Mouse (Mus musculus) limb, embryonic 15.5 days (tissue): Measurements from ENCODE around the gene Col4a6. TPM values are rescaled to one million over a fixed set of nuclear protein-coding genes. Genes with fewer than 3 reads are reported as not detected.

Source experiments
- ATAC-seq: fragments of 200-750 bp; cut with Nextera tagmentation; 2 replicates; pipeline ENCODE4 v1.8.0; 2017; ENCODE audit warnings: low read depth, moderate TSS enrichment; ENCODE audit not compliant: insufficient number of reproducible peaks, low FRiP score, low TSS enrichment
- H3K27ac ChIP-seq: fragments of 300-500 bp; sonication (generic); 2 replicates; pipeline ENCODE4 v1.5.1; 2015; ENCODE audit warnings: moderate library complexity, mild to moderate bottlenecking, inconsistent platforms
- H3K27me3 ChIP-seq: fragments of 300-500 bp; sonication (generic); 2 replicates; pipeline ENCODE4 v1.6.1; 2015; ENCODE audit warnings: inconsistent platforms
- H3K36me3 ChIP-seq: fragments of 300-500 bp; sonication (generic); 2 replicates; pipeline ENCODE4 v1.6.1; 2015; ENCODE audit warnings: inconsistent platforms
- H3K4me1 ChIP-seq: fragments of 300-500 bp; sonication (generic); 2 replicates; pipeline ENCODE4 v1.6.1; 2015; ENCODE audit warnings: inconsistent platforms
- H3K4me2 ChIP-seq: fragments of 300-500 bp; sonication (generic); 2 replicates; pipeline ENCODE4 v1.6.1; 2015; ENCODE audit warnings: mild to moderate bottlenecking, inconsistent platforms
- H3K4me3 ChIP-seq: fragments of 300-500 bp; sonication (generic); 2 replicates; pipeline ENCODE4 v1.5.1; 2015; ENCODE audit warnings: mild to moderate bottlenecking, inconsistent platforms
- H3K9ac ChIP-seq: fragments of 300-500 bp; sonication (generic); 2 replicates; pipeline ENCODE4 v1.6.1; 2015; ENCODE audit warnings: inconsistent platforms
- H3K9me3 ChIP-seq: fragments of 300-500 bp; sonication (generic); 2 replicates; pipeline ENCODE4 v1.6.1; 2016; ENCODE audit warnings: inconsistent platforms
- whole genome bisulfite sequencing: fragments of 180-500 bp; shearing (Covaris S2); methylation state at CpG from one replicate; pipeline ENCODE4 v1.1.7; 2015; 5-methylcytosine and 5-hydroxymethylcytosine counted together
- polyA plus RNA-seq: library from polyadenylated mRNA; unstranded; fragments of >200 nt; fragmentation: Nextera tagmentation; extraction: Ambion mirVana; gene quantifications from 2 replicates; pipeline ENCODE4 v1.2.1, GENCODE M21; 2015

The Col4a6 gene
- polyA plus RNA-seq, 1 experiment from 2014 or later, result 2.2 TPM

DNA sequence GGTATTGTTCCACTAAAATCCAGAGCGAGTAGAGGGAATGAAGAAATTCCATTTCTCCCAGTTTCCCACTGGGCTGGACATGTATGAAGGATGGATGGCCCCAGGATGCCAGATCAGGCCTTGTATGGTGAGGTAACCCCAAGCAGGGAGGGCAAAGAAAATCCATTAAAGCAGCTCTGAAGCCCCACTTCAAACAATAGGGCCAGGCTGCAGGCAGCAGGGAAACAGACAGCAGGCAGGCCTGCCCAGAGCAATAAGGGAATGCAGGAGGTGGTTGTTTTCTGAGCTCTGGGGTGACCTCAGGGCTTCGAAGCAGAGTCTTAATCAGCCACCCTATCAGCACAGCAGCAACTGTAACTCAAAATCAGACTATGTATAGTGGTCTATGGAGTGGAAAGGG, 89.2 kb downstream of the Col4a6 start:
- no peaks in the 10 kb centered on the region for H3K4me1 ChIP-seq
- H3K9ac ChIP-seq, result no peak overlapping the region
- H3K27ac ChIP-seq, result no peak overlapping the region
- 65% methylated on average over 2 of the region's 2 CpGs for WGBS
- no peak for ATAC-seq
- H3K36me3 ChIP-seq, result no peaks in the 10 kb centered on the region
- H3K9me3 ChIP-seq, result no peaks in the 10 kb centered on the region
- H3K27me3 ChIP-seq, result peaks cover 3% of the 10 kb centered on the region; the same call in 1 of the 2 replicates
- H3K4me2 ChIP-seq, result no peak overlapping the region
- no peak overlapping the region for H3K4me3 ChIP-seq

DNA sequence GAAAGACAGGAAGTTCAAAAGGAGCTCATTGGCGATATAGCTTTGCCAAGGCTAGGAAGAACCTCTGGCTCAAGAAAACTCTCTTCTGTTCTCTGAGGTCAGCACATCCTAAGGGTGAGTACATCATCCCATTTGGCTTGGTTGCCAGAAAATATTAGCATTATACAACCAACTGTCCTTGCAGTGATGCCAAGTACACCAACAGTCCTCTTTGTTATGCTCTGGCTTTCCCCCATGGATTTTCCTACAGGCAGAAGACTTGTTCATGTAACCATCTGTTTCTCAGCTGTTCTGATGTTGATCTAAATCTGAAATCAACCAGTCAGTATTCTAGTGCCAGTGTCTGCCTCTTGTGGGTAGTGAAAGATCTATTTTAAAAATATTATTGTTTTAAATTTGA, 103.6 kb downstream of the Col4a6 start:
- H3K9ac ChIP-seq, result no peak overlapping the region
- H3K4me2 ChIP-seq, result no peak overlapping the region
- H3K27me3 ChIP-seq, result no peaks in the 10 kb centered on the region
- H3K36me3 ChIP-seq, result no peaks in the 10 kb centered on the region
- no peaks in the 10 kb centered on the region for H3K4me1 ChIP-seq
- no peak for ATAC-seq
- no peak overlapping the region for H3K27ac ChIP-seq
- WGBS, result 57% methylated on average over 1 of the region's 1 CpGs
- no peak overlapping the region for H3K4me3 ChIP-seq
- no peaks in the 10 kb centered on the region for H3K9me3 ChIP-seq

DNA sequence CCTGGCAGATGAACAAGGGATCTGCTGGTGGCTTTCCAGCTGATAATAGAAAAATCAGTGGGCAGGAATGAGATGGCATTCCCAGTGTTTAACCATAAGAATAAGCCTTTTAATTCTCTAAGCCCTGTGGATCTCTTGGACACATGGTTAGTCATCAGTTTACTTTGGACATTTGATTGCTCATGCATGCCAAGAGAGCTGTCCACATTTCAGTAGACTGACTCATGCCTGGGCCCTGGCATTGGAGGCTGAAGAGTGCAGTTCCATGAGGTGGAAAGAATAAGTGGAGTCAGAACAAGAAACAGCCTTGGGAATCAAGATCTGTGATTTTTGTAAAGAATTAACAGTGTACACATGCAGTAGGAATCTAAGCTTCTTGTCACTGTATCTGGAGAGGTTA, 110.5 kb downstream of the Col4a6 start:
- no peak overlapping the region for H3K9ac ChIP-seq
- H3K27ac ChIP-seq, result no peak overlapping the region
- H3K9me3 ChIP-seq, result no peaks in the 10 kb centered on the region
- H3K36me3 ChIP-seq, result no peaks in the 10 kb centered on the region
- H3K4me3 ChIP-seq, result no peak overlapping the region
- no peaks in the 10 kb centered on the region for H3K27me3 ChIP-seq
- H3K4me2 ChIP-seq, result no peak overlapping the region
- H3K4me1 ChIP-seq, result no peaks in the 10 kb centered on the region
- ATAC-seq, result no peak

DNA sequence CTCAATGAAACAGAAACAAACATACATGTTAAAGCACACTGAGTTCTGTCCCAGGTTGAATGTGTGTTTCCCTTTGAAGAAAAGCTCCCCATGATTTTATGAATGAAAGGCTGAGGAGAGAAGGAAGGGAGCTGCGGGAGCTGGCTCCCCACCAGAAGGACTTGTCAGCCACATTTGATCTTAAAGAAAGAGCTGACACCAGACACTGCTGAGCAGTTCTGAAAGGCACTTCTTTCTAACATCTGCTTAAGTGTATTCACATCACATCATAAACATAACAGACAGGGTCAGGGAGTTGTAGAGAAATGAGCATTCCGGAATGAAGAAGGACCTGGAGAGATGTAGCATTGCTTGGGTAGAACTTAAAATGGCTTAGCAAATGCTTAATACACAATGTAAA, 132.5 kb downstream of the Col4a6 start:
- WGBS, result 55% methylated on average over 2 of the region's 2 CpGs
- H3K9ac ChIP-seq, result no peak overlapping the region
- H3K4me2 ChIP-seq, result no peak overlapping the region
- H3K4me1 ChIP-seq, result no peaks in the 10 kb centered on the region
- H3K9me3 ChIP-seq, result no peaks in the 10 kb centered on the region
- no peak overlapping the region for H3K4me3 ChIP-seq
- ATAC-seq, result no peak
- no peaks in the 10 kb centered on the region for H3K27me3 ChIP-seq
- no peak overlapping the region for H3K27ac ChIP-seq
- no peaks in the 10 kb centered on the region for H3K36me3 ChIP-seq

DNA sequence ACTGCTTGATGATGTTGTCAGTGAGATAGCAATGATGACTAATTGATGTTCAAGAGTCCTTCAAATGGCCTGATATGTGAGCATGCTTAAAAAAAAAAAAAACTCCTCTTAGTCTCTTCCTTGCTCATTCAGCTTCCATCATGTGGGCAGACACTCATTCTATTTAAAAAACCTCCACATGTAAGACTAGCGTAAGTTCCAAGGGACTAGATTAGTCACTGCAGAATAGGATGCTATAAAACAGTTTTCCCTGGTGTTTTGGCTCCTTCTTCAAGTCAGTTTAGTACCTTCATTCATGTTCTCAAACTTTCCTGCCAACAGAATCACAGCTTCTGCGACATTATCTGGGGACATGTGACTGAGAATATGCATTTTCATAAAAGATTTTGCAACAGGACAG, 145.8 kb downstream of the Col4a6 start:
- no peak for ATAC-seq
- Histone ChIP-seq H3K4me3 (no peak overlapping the region), H3K27ac (no peak overlapping the region), H3K9ac (no peak overlapping the region), H3K4me1 (no peaks in the 10 kb centered on the region), H3K27me3 (peaks cover 11% of the 10 kb centered on the region; the same call in 1 of the 2 replicates), H3K9me3 (no peaks in the 10 kb centered on the region), H3K36me3 (no peaks in the 10 kb centered on the region), H3K4me2 (no peak overlapping the region)
- 85% methylated on average over 2 of the region's 2 CpGs for WGBS

DNA sequence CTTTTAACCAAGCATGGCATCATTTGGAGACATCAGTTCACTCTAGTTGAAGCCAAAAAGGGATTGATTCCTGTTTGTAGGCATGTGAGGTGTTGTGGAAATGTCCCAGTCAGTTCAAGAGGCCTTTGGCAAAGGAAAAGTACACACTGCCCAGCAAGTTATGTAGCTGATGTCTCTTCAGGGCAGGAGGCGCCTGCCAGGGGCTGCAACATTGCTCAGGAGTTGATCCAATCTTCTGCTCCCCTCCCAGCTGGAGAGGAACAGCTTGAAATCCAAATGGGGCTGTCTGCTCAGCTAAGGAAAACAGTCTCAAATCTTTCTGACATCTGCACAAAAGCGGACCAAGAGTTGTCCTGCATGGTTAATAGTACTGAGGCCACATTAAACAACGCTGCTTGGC, 149.7 kb downstream of the Col4a6 start:
- WGBS, result 51% methylated on average over 3 of the region's 3 CpGs
- no peaks in the 10 kb centered on the region for H3K27me3 ChIP-seq
- no peak for ATAC-seq
- H3K4me2 ChIP-seq, result no peak overlapping the region
- no peaks in the 10 kb centered on the region for H3K36me3 ChIP-seq
- no peak overlapping the region for H3K27ac ChIP-seq
- H3K9ac ChIP-seq, result no peak overlapping the region
- no peaks in the 10 kb centered on the region for H3K4me1 ChIP-seq
- H3K4me3 ChIP-seq, result no peak overlapping the region
- no peaks in the 10 kb centered on the region for H3K9me3 ChIP-seq

DNA sequence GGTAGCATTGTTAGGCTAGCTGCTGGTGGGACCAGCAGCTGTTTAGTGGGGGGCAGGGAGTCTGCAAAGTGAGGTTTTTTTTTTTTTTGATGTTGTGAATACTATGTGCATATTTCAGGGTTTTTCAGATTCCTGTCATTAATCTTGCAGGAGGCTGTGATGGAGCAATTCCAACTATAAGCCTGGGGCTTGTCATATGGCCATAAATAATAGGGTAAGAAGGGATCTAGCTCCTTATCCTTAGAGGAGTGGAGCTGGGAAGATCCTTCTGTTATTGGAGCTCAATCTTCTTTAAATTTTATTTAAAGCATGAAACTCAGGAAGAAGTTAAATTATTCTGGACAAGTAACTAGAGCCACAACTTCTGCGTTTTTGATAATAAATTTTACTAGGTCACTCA, 157.7 kb downstream of the Col4a6 start:
- H3K9ac ChIP-seq, result no peak overlapping the region
- no peak for ATAC-seq
- H3K9me3 ChIP-seq, result no peaks in the 10 kb centered on the region
- H3K27me3 ChIP-seq, result no peaks in the 10 kb centered on the region
- no peak overlapping the region for H3K27ac ChIP-seq
- H3K4me1 ChIP-seq, result no peaks in the 10 kb centered on the region
- no peak overlapping the region for H3K4me3 ChIP-seq
- no peaks in the 10 kb centered on the region for H3K36me3 ChIP-seq
- WGBS, result 50% methylated on average over 1 of the region's 1 CpGs
- no peak overlapping the region for H3K4me2 ChIP-seq

DNA sequence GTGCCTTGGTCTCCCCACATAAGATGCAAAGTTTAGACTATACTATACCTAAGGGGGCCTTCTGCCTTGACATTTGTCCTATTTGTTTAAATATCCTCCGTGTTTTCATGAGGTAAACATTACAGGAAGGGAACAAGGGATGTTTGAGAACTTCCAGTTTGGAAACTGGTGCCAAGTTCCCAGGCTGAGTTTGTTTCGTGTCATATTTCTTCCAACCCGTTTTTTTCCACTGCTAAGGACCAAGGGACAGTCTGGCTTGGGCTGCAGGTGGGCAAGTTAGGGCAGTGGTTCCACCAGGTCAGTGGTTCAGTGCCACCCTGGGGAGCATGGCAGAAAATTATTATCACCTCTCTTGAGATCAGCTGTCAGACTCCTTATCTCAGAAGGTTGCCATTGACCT, 158.1 kb downstream of the Col4a6 start:
- H3K27ac ChIP-seq, result no peak overlapping the region
- no peak overlapping the region for H3K4me3 ChIP-seq
- no peak overlapping the region for H3K9ac ChIP-seq
- no peak for ATAC-seq
- H3K4me2 ChIP-seq, result no peak overlapping the region
- no peaks in the 10 kb centered on the region for H3K27me3 ChIP-seq
- WGBS, result 32% methylated on average over 3 of the region's 3 CpGs
- H3K9me3 ChIP-seq, result no peaks in the 10 kb centered on the region
- no peaks in the 10 kb centered on the region for H3K4me1 ChIP-seq
- no peaks in the 10 kb centered on the region for H3K36me3 ChIP-seq

DNA sequence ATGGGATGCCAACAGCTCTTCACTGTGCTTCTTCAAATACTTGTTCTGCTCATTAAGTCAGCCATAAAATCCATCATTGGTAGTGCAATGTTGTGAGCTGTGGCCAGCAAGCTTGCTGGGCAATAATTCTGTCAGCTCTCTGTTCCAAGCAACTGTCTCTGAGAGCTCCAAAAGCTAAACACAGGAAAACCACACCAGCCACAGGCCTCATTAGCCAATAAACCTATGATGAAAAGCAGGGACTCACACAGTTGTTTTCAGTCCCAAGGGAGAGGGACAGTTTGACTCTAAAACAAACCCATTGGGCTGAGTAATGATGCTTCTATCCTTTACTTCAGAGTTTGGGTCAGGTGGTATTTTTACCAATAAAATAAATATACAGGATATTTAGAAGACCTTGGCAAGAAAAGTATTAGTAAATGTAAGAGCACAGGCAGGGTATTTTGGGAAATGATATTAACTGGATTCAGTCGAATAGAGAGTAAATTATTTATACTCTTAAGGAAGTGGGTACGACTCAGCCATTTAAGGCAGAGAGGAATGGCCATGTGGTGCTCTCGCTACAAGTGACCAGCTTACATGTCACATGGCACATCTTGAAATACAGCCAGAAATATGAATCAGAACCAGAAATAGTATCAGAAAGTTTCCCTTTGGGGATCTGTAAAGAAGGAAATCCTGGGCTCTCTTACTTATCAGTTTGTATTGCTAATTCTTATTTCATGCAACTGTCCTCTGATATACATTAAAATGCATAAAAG, 181.0 kb downstream of the Col4a6 start:
- H3K36me3 ChIP-seq, result no peaks in the 10 kb centered on the region
- WGBS, result 60% methylated on average over 3 of the region's 3 CpGs
- no peaks in the 10 kb centered on the region for H3K4me1 ChIP-seq
- ATAC-seq, result no peak
- no peak overlapping the region for H3K9ac ChIP-seq
- H3K9me3 ChIP-seq, result no peaks in the 10 kb centered on the region
- H3K4me3 ChIP-seq, result no peak overlapping the region
- H3K4me2 ChIP-seq, result no peak overlapping the region
- H3K27me3 ChIP-seq, result 0 out of 2 replicates have a peak, but pooled peaks cover 3% of the 10 kb centered on the region
- H3K27ac ChIP-seq, result no peak overlapping the region

DNA sequence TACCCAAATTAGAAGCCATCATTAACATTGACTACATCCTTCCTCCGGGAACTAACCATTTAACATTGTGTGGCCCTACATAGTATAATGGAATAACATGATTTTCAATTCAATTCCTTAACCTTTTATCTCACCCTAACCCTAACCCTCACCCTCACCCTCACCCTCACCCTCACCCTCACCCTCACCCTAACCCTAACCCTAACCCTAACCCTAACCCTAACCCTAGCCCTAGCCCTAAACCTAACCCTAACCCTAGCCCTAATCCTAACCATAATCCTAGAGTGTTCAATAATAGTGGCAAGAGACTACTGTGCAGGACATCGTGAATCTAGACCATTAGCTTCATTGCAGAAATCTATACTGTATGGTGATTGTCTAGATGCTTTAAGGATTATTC, 197.5 kb downstream of the Col4a6 start:
- H3K4me3 ChIP-seq, result no peak overlapping the region
- no peak overlapping the region for H3K27ac ChIP-seq
- no peaks in the 10 kb centered on the region for H3K9me3 ChIP-seq
- WGBS, result 89% methylated on average over 2 of the region's 2 CpGs
- H3K4me1 ChIP-seq, result no peaks in the 10 kb centered on the region
- no peaks in the 10 kb centered on the region; the same call in 1 of the 2 replicates for H3K27me3 ChIP-seq
- no peak for ATAC-seq
- no peaks in the 10 kb centered on the region for H3K36me3 ChIP-seq
- H3K4me2 ChIP-seq, result no peak overlapping the region
- H3K9ac ChIP-seq, result no peak overlapping the region

DNA sequence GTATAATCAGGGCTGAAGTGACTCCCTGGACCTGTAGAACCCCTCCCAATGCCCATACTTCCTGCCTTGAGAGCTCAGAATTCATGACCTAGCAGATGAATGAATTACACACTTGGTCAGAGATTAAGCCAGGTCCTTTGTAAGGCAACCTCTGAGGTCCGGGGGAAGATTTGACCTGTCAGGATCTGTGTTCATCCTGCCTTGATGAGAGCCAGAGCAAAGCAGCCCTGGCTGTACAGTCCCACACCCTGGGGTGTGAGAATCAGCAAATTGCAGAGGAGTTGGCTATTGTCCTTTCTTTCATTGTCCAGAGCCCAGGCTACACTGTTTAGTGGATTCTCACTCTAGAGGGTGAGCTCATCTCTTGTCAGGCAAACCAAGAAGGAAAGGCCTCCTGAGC, 207.9 kb downstream of the Col4a6 start:
- Histone ChIP-seq H3K36me3 (no peaks in the 10 kb centered on the region), H3K27ac (no peak overlapping the region), H3K9me3 (no peaks in the 10 kb centered on the region), H3K9ac (no peak overlapping the region), H3K27me3 (peaks cover 16% of the 10 kb centered on the region; the same call in 1 of the 2 replicates), H3K4me2 (no peak overlapping the region), H3K4me3 (no peak overlapping the region), H3K4me1 (no peaks in the 10 kb centered on the region)
- no peak for ATAC-seq
- WGBS, result 52% methylated on average over 1 of the region's 1 CpGs

DNA sequence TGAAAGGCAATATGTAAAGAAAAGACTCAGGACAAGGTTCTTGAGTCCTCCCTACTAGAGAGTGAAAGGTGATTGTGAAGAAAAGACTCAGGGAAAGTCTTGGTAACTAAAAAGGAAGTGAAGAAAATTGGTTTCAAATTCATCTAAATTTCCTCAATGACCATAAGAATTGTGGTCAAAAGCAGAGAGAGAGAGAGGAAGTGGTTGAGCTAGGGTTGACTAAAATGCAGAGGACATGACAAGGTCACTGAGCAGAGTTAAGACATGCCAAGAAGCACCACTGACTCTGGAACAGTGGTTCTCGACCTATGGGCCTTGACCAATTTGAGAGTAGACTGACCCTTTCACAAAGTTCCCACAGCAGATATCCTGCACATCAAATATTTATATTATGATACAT, 224.2 kb downstream of the Col4a6 start:
- Histone ChIP-seq H3K4me3 (no peak overlapping the region), H3K27ac (no peak overlapping the region), H3K4me2 (no peak overlapping the region), H3K4me1 (no peaks in the 10 kb centered on the region), H3K9ac (no peak overlapping the region), H3K27me3 (0 out of 2 replicates have a peak, but pooled peaks cover 2% of the 10 kb centered on the region), H3K36me3 (no peaks in the 10 kb centered on the region), H3K9me3 (no peaks in the 10 kb centered on the region)
- WGBS, result 44% methylated on average over 1 of the region's 1 CpGs
- no peak for ATAC-seq
